Mouse (Mus musculus): ENCODE data around the gene Gm20388.

GRCm38 (mm10) chr8:124376406-124376805 is 4465.8 kb downstream of the Gm20388 start:
- TF ChIP-seq GATA1 (IDR thresholded peaks at IDR 0.05; ENCODE audit: low read length): no peak
- TF ChIP-seq TAL1 (IDR thresholded peaks at IDR 0.05; ENCODE audit: low read length): no peak

All from erythroblast, embryonic 14.5 days (primary cell).